In genomic region chr9:62420261-62420917, GRCm38 (mm10) we compare ENCODE assay signal across 8 mouse cellular contexts.
A peak's percentile ranks its signal among the peaks of the same experiment; 100 is the strongest.
DNase-seq lines count a peak whose midpoint lies in the region; ATAC-seq lines count a peak whose summit lies in the region.

No protein-coding gene starts in this region.

- H3K36me3 ChIP-seq in heart, embryonic 12.5 days, result no peaks in the 10 kb centered on the region
- no peaks in the 10 kb centered on the region for H3K36me3 ChIP-seq in liver, embryonic 12.5 days
- no peaks in the 10 kb centered on the region for H3K36me3 ChIP-seq in stomach, embryonic 15.5 days

- intact Hi-C loops in left cerebral cortex, postnatal 4 days (cut with DNase I), result no loop called here
- intact Hi-C loops in left cerebral cortex, postnatal 14 days (cut with DNase I), result no loop called here

- peak overlapping the region; percentile 56 for H3K4me2 ChIP-seq in heart, embryonic 12.5 days
- H3K4me2 ChIP-seq in liver, embryonic 12.5 days, result peak overlapping the region; percentile 71
- peak overlapping the region; percentile 61 for H3K4me2 ChIP-seq in stomach, embryonic 15.5 days

- H3K9me3 ChIP-seq in heart, embryonic 12.5 days (replicated peaks), result 0 out of 2 replicates have a peak, but pooled peaks cover 4% of the 10 kb centered on the region
- H3K9me3 ChIP-seq in liver, embryonic 12.5 days (replicated peaks), result peaks cover 5% of the 10 kb centered on the region; the same call in 1 of the 2 replicates
- H3K9me3 ChIP-seq in stomach, embryonic 15.5 days, result no peaks in the 10 kb centered on the region

- peak overlapping the region; percentile 63 for H3K27ac ChIP-seq in heart, embryonic 12.5 days (ENCODE audit: poor library complexity, severe bottlenecking)
- H3K27ac ChIP-seq in liver, embryonic 12.5 days, result peak overlapping the region; percentile 70
- H3K27ac ChIP-seq in stomach, embryonic 15.5 days, result peak overlapping the region; percentile 21; the same call in 1 of the 2 replicates

- peak overlapping the region; percentile 16; the same call in 1 of the 2 replicates for H3K4me3 ChIP-seq in heart, embryonic 12.5 days
- H3K4me3 ChIP-seq in liver, embryonic 12.5 days, result peak overlapping the region; percentile 43
- H3K4me3 ChIP-seq in stomach, embryonic 15.5 days (replicated peaks), result peak overlapping the region; percentile 31

- no peaks in the 10 kb centered on the region for H3K27me3 ChIP-seq in heart, embryonic 12.5 days (replicated peaks)
- no peaks in the 10 kb centered on the region for H3K27me3 ChIP-seq in liver, embryonic 12.5 days (replicated peaks)
- H3K27me3 ChIP-seq in stomach, embryonic 15.5 days (replicated peaks), result no peaks in the 10 kb centered on the region

- H3K9ac ChIP-seq in heart, embryonic 12.5 days, result peak overlapping the region; percentile 32; the same call in 1 of the 2 replicates
- H3K9ac ChIP-seq in liver, embryonic 12.5 days, result peak overlapping the region; percentile 45
- no peak overlapping the region for H3K9ac ChIP-seq in stomach, embryonic 15.5 days

- H3K4me1 ChIP-seq in heart, embryonic 12.5 days (replicated peaks), result peaks cover 54% of the 10 kb centered on the region
- H3K4me1 ChIP-seq in liver, embryonic 12.5 days, result peaks cover 38% of the 10 kb centered on the region
- peaks cover 15% of the 10 kb centered on the region for H3K4me1 ChIP-seq in stomach, embryonic 15.5 days

- DNase-seq in left cerebral cortex, postnatal 4 days, result peak; percentile 63
- no peak for DNase-seq in left cerebral cortex, postnatal 14 days (ENCODE audit: low spot score in 2 of 2)
- DNase-seq in cerebellum, adult 9-10 months, result peak; percentile 67
- DNase-seq in retina, postnatal 1 day, result no peak
- DNase-seq in layer of hippocampus, adult 9-11 months, result no peak

- 56% methylated on average over 10 of the region's 10 CpGs for WGBS in heart, embryonic 12.5 days
- 51% methylated on average over 10 of the region's 10 CpGs for WGBS in liver, embryonic 12.5 days (ENCODE audit: insufficient replicate concordance)
- WGBS in stomach, embryonic 15.5 days, result 63% methylated on average over 10 of the region's 10 CpGs

- ATAC-seq in heart, embryonic 12.5 days (ENCODE audit: insufficient number of reproducible peaks, low FRiP score), result peak; percentile 34; the same call in 1 of the 2 replicates
- ATAC-seq in liver, embryonic 12.5 days, result no peak; the same call in 1 of the 2 replicates
- no peak for ATAC-seq in stomach, embryonic 15.5 days (ENCODE audit: insufficient read depth, low FRiP score, low read depth)

Comparison
In these comparisons a context has a peak if more than half of its experiments do, and no peak if none do; other contexts are left out.
1. DNase-seq: peak in left cerebral cortex, postnatal 4 days (single experiment) and cerebellum, adult 9-10 months (single experiment); none in left cerebral cortex, postnatal 14 days (0 of 2), retina, postnatal 1 day (single experiment) and layer of hippocampus, adult 9-11 months (single experiment).
2. Peak in every context shown above with its lines, with median percentiles within 50 percentile points of each other: H3K27ac ChIP-seq, H3K4me2 ChIP-seq and H3K4me3 ChIP-seq.